Mouse (Mus musculus) retina, adult 2 months (tissue): Measurements from ENCODE around the gene Olfr49.
"Not testable (repeated sequence)": the region's sequence is repeated elsewhere in the genome, so short reads cannot be mapped to it uniquely, and the experiment has no call there.

Experiments
- DNase-seq: peaks from one replicate; pipeline ENCODE4 v3.0.0-alpha.2; 2012; ENCODE audit warnings: low read depth, low spot score

Gene Olfr49

DNA sequence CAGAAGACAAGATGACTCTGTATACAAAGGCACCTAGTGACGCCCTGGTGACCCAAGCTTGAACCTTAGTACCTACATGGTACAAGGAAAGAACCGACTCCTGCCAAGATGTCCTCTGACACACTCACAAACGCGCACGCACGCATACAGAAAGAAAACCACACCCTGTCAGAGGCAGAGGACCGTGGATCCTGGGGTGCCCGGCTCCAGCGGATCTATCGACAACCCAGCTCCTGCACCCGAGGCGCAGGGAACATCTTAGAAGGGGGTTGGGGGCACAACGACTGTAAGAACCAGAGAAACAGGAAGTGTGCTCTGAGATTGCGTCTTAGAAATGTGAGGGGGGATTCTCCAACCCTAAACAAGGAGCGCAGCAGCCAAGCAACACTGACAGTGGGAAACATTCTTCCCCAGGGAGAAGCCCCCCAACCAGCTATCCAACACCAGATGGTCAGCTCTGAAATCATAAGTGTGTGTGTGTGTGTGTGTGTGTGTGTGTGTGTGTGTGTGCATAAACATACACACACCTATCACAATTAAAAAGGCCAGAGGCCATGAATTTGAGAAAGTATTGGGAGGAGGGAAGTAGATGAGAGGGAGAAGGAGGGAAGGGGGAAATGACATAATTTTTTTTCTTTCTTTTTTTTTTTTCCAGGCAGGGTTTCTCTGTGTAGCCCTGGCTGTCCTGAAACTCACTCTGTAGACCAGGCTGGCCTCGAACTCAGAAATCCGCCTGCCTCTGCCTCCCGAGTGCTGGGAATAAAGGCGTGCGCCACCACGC lies 53.4 kb downstream of the Olfr49 start:
- no peak for DNase-seq

- DNase-seq, result no peak
Measured at GRCm38 (mm10) chr14:54230638-54231150, 54.0 kb downstream of the Olfr49 start.

DNA sequence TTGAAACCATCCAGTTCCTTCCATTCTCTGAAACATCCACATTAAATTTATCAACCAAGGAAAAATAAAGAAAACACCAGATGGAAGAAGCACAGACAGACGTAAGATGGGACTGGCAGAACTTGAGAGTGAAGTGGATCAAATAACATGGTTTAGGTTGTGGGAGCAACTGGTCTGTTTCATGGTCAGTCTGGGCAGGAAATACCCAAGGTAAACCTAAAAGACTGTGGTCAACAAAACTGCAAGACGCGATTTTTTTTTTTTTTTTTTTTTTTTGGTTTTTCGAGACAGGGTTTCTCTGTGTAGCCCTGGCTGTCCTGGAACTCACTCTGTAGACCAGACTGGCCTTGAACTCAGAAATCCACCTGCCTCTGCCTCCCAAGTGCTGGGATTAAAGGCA lies 54.9 kb downstream of the Olfr49 start:
- DNase-seq, result not testable (repeated sequence)

DNA sequence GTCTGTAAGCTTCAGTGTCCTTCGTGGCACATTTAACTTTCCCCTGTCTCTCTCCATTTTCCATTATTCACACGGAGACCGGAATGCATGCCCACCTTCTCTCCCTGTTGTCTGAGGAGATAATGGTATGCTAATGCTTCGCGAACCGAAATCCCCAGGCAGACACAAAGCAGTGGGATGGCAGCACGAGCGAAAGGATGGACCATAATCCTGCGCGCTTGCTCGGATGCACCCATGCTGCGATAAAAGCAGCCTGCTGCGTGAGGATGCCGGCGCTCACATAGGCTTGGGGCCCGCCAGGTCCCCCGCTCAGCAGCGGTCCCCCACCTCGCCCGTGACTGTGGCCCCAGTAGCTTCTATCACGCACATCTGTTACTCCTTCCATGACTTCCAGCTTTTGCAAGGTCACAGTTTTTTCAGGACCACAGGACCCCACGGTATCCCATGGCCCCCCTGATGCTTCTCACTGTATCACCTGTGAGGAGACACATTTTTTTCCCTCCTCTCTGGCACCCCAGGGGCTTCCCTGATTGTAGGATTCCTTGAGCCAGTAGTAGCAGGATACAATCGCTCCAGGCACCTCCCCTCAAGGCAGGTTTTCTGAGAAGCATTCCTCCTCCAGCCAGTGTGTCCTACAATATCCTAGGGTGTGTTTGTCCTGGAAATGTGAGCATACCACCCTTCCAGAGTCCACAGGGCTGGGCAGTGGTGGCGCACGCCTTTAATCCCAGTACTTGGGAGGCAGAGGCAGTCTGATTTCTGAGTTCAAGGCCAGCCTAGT lies 55.6 kb downstream of the Olfr49 start:
- no peak for DNase-seq

GRCm38 (mm10) chr14:54228501-54228900 lies 56.2 kb downstream of the Olfr49 start:
- no peak for DNase-seq
